In the genomic region with DNA sequence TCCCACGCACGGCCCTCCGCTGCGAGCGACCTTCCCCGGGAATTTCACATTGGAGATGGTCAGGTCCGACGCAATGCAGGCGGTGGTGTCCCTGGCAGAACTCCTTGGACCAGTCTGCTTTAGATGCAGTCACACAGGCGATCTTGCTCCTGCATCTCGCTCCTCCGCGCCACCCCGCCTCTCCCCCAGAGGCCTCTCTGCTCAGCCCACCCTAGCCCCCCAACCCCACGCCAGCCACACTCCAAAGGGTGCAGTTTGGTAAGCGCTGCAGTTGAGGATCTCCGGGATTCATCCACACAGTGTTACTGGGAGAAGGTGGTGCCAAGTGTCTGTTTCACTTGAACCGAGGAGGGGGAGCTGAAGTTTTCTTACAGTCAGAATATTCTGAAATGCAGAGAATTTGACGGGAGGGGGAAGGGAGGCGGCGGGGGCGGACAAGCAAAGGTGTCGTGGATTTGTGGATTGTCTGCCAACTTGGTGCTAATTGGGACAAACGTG, we compare ENCODE assay signal across 8 mouse cellular contexts. TPM values are rescaled to one million over a fixed set of nuclear protein-coding genes. Genes with fewer than 3 reads are reported as not detected.
DNase-seq lines count a peak whose midpoint lies in the region; ATAC-seq lines count a peak whose summit lies in the region.

No protein-coding gene starts in this region.

- H3K36me3 ChIP-seq in kidney, embryonic 16.5 days (ENCODE audit: insufficient read depth, low read length), result no peaks in the 10 kb centered on the region
- no peaks in the 10 kb centered on the region for H3K36me3 ChIP-seq in hindbrain, embryonic 10.5 days

- intact Hi-C loops in left cerebral cortex, postnatal 4 days (cut with DNase I), result no loop called here

- peak overlapping the region; percentile 10; the same call in 1 of the 2 replicates for H3K9ac ChIP-seq in kidney, embryonic 16.5 days (replicated peaks; ENCODE audit: low read length)

- peaks cover 66% of the 10 kb centered on the region for H3K27me3 ChIP-seq in kidney, embryonic 16.5 days (ENCODE audit: insufficient read depth, low read length)
- H3K27me3 ChIP-seq in hindbrain, embryonic 10.5 days (ENCODE audit: insufficient read depth, poor library complexity, severe bottlenecking), result peaks cover 83% of the 10 kb centered on the region

- H3K27ac ChIP-seq in kidney, embryonic 16.5 days (ENCODE audit: low read length), result no peak overlapping the region
- H3K27ac ChIP-seq in hindbrain, embryonic 10.5 days, result no peak overlapping the region

- DNase-seq in kidney, adult 18-20 months, result no peak
- peak; percentile 84 to 88 for DNase-seq in cerebellum, postnatal 25 days
- DNase-seq in hindbrain, embryonic 10.5 days (ENCODE audit: low spot score), result peak; percentile 51
- peak; percentile 39 for DNase-seq in left cerebral cortex, postnatal 4 days
- DNase-seq in right cerebral cortex, adult 2 months (ENCODE audit: low spot score in 2 of 2), result peak; percentile 55 to 67
- DNase-seq in thymus, postnatal 14 days, result no peak

- peak overlapping the region; percentile 69 for H3K4me2 ChIP-seq in kidney, embryonic 16.5 days (replicated peaks; ENCODE audit: low read depth, low read length)

- H3K9me3 ChIP-seq in kidney, embryonic 16.5 days (ENCODE audit: low read length), result no peaks in the 10 kb centered on the region
- H3K9me3 ChIP-seq in hindbrain, embryonic 10.5 days, result no peaks in the 10 kb centered on the region

- peaks cover 33% of the 10 kb centered on the region for H3K4me1 ChIP-seq in kidney, embryonic 16.5 days (ENCODE audit: insufficient read depth, low read length)
- H3K4me1 ChIP-seq in hindbrain, embryonic 10.5 days (replicated peaks), result peaks cover 43% of the 10 kb centered on the region

- WGBS in kidney, embryonic 16.5 days, result under 1% methylated on average over 24 of the region's 24 CpGs
- under 1% methylated on average over 24 of the region's 24 CpGs for WGBS in hindbrain, embryonic 10.5 days

- H3K4me3 ChIP-seq in kidney, embryonic 16.5 days (ENCODE audit: low read length), result peak overlapping the region; percentile 46
- H3K4me3 ChIP-seq in hindbrain, embryonic 10.5 days, result peak overlapping the region; percentile 65

- peak; percentile 47 for ATAC-seq in kidney, embryonic 16.5 days (ENCODE audit: low FRiP score, low TSS enrichment)
- no peak for ATAC-seq in megakaryocyte, adult 5-6 weeks (ENCODE audit: poor library complexity, severe bottlenecking)

RNA-seq across cellular contexts. Expression of a gene that starts 1.1 kb away (rescaled TPM):
- polyA plus RNA-seq in kidney, embryonic 16.5 days (2015; fragmentation: Nextera tagmentation; extraction: Ambion mirVana), result 0.29 and 0.36 TPM in 2 replicates
- 0.64 and 0.83 TPM in 2 replicates for polyA plus RNA-seq in hindbrain, embryonic 10.5 days (2016; fragmentation: Nextera tagmentation; extraction: Ambion mirVana)
- total RNA-seq in left cerebral cortex, postnatal 4 days (2021), result 10 to 100 TPM in 1 of 2 experiments, 1 to 10 TPM in 1; 7.8 to 10.1 TPM
- not detected in 2 replicates for total RNA-seq in megakaryocyte, adult 5-6 weeks (2015)
- total RNA-seq in megakaryocyte, adult 5-6 weeks (2017), result not detected in 2 replicates

Comparison
In these comparisons a context has a peak if more than half of its experiments do, and no peak if none do; other contexts are left out.
1. DNase-seq: peak in cerebellum, postnatal 25 days (2 of 2), hindbrain, embryonic 10.5 days (single experiment), left cerebral cortex, postnatal 4 days (single experiment) and right cerebral cortex, adult 2 months (2 of 2); none in kidney, adult 18-20 months (single experiment) and thymus, postnatal 14 days (single experiment).
2. RNA of a gene that starts 1.1 kb away (total RNA-seq): 7.8 to 10.1 TPM in left cerebral cortex, postnatal 4 days; not detected in megakaryocyte, adult 5-6 weeks; every median in the first group is over 4 times any median in the second.